Mouse (Mus musculus): ENCODE results near the gene Ccnf.

DNA sequence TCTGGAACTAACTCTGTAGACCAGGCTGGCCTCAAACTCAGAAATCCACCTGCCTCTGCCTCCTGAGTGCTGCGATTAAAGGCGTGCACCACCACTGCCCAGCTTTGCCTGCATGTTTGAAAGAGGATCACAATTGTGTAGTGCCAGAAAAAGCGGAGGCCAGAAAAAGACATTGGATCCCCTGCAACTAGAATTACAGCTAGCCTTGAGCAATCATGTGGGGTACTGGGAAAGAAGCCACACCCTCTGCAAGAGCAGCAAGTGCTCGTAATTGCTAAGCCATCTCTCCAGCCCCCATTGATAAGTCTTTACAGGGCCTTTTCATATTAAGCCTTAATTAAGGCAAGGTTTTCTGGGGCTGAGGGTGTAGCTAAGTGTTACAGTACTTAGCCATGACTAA is 59.8 kb downstream of the Ccnf start:
- TF ChIP-seq CTCF (IDR thresholded peaks at IDR 0.05; ENCODE audit: control insufficient read depth, insufficient read depth, insufficient replicate concordance, low read depth, low read length): no peak
- no peak for TF ChIP-seq POLR2A (IDR thresholded peaks at IDR 0.05; ENCODE audit: control insufficient read depth, low read depth, low read length)

Data from testis, adult 2 months (tissue).